ENCODE assay signal across 11 mouse cellular contexts in the genomic region with DNA sequence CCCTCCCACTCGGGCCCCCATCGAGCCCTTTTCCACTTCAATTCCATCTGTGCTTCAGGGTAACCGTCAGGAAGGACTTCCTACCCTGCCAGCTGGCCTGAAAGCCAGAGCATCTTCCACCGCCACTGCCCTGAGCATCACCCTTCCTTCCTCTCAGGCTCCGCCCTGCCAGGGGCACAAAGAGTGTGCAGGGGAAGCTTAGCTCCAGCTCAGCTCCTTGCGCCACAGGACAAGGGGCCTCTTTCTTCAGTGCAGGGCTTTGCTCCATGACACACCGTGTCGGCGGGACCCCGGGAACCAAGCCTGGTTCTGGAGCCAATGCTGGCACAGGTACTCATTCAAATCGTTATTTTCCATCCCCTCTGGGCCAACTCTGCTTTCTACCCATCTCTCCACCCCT.
DNase-seq lines count a peak whose midpoint lies in the region; ATAC-seq lines count a peak whose summit lies in the region.
"Had no signal": no experiment of that assay in that cellular context is flagged by ENCODE, and none has a peak within 500 bp of the region (broad histone marks: within the 10 kb centered on the region; RNA-seq: fewer than 3 reads in every experiment).

No protein-coding gene starts in this region.

- no peaks in the 10 kb centered on the region for H3K9me3 ChIP-seq in neural tube, embryonic 11.5 days (ENCODE audit: control insufficient read depth, low read length)
- no peaks in the 10 kb centered on the region for H3K9me3 ChIP-seq in neural tube, embryonic 15.5 days (replicated peaks)
- no peaks in the 10 kb centered on the region for H3K9me3 ChIP-seq in stomach, embryonic 15.5 days

- H3K9ac ChIP-seq in neural tube, embryonic 11.5 days (ENCODE audit: low read length): no peak overlapping the region
- H3K9ac ChIP-seq in neural tube, embryonic 15.5 days (replicated peaks): no peak overlapping the region
- no peak overlapping the region for H3K9ac ChIP-seq in stomach, embryonic 15.5 days

- no peaks in the 10 kb centered on the region for H3K36me3 ChIP-seq in neural tube, embryonic 11.5 days (ENCODE audit: control insufficient read depth, insufficient read depth, low read length)
- no peaks in the 10 kb centered on the region for H3K36me3 ChIP-seq in neural tube, embryonic 15.5 days
- H3K36me3 ChIP-seq in stomach, embryonic 15.5 days: no peaks in the 10 kb centered on the region

- peaks cover 9% of the 10 kb centered on the region for H3K4me1 ChIP-seq in neural tube, embryonic 11.5 days (ENCODE audit: control insufficient read depth, insufficient read depth, low read length)
- peaks cover 26% of the 10 kb centered on the region for H3K4me1 ChIP-seq in neural tube, embryonic 15.5 days
- peaks cover 29% of the 10 kb centered on the region for H3K4me1 ChIP-seq in stomach, embryonic 15.5 days

- ATAC-seq in neural tube, embryonic 11.5 days (ENCODE audit: insufficient read depth, low FRiP score, low TSS enrichment): no peak
- no peak for ATAC-seq in neural tube, embryonic 15.5 days (ENCODE audit: low FRiP score)
- no peak for ATAC-seq in stomach, embryonic 15.5 days (ENCODE audit: insufficient read depth, low FRiP score, low read depth)

- 48% methylated on average over 11 of the region's 11 CpGs for WGBS in neural tube, embryonic 11.5 days
- 41% methylated on average over 11 of the region's 11 CpGs for WGBS in neural tube, embryonic 15.5 days
- 47% methylated on average over 11 of the region's 11 CpGs for WGBS in stomach, embryonic 15.5 days

- peak; percentile 37 to 42 for DNase-seq in cerebellum, postnatal 25 days
- DNase-seq in cerebellum, adult 11-12 months: no peak
- DNase-seq in neural tube, embryonic 11.5 days (ENCODE audit: low spot score): no peak
- DNase-seq in kidney, postnatal 36 days: peak; percentile 25 to 40
- no peak for DNase-seq in thymus, postnatal 14 days
- DNase-seq in heart, adult 9 months (ENCODE audit: low spot score in 2 of 2): no peak
- DNase-seq: right cerebral cortex, adult 18-20 months had no signal

- no peak overlapping the region for H3K27ac ChIP-seq in neural tube, embryonic 11.5 days (ENCODE audit: low read depth, low read length)
- no peak overlapping the region for H3K27ac ChIP-seq in neural tube, embryonic 15.5 days (replicated peaks)
- H3K27ac ChIP-seq in stomach, embryonic 15.5 days: peak overlapping the region; percentile 31; the same call in 1 of the 2 replicates
- H3K27ac ChIP-seq: layer of hippocampus, adult 2 months had no signal

- H3K4me2 ChIP-seq in neural tube, embryonic 11.5 days (ENCODE audit: low read depth): peak overlapping the region; percentile 5; the same call in 1 of the 2 replicates
- no peak overlapping the region for H3K4me2 ChIP-seq in neural tube, embryonic 15.5 days
- peak overlapping the region; percentile 2 for H3K4me2 ChIP-seq in stomach, embryonic 15.5 days

- H3K27me3 ChIP-seq in neural tube, embryonic 11.5 days (ENCODE audit: control insufficient read depth, insufficient read depth, low read length): no peaks in the 10 kb centered on the region
- peaks cover 24% of the 10 kb centered on the region for H3K27me3 ChIP-seq in neural tube, embryonic 15.5 days (replicated peaks)
- H3K27me3 ChIP-seq in stomach, embryonic 15.5 days (replicated peaks): no peaks in the 10 kb centered on the region
- H3K27me3 ChIP-seq: CH12.LX had no signal

- no peak overlapping the region for H3K4me3 ChIP-seq in neural tube, embryonic 11.5 days (ENCODE audit: low read depth, low read length)
- no peak overlapping the region for H3K4me3 ChIP-seq in neural tube, embryonic 15.5 days (replicated peaks)
- H3K4me3 ChIP-seq in stomach, embryonic 15.5 days (replicated peaks): no peak overlapping the region
- H3K4me3 ChIP-seq: layer of hippocampus, adult 2 months had no signal

Comparison
In these comparisons a context has a peak if more than half of its experiments do, and no peak if none do; other contexts are left out.
1. DNase-seq: peak in cerebellum, postnatal 25 days (2 of 2) and kidney, postnatal 36 days (2 of 2); none in cerebellum, adult 11-12 months (single experiment), neural tube, embryonic 11.5 days (single experiment), thymus, postnatal 14 days (single experiment) and heart, adult 9 months (0 of 2).